Mouse (Mus musculus): ENCODE measurements around the gene Casr. TPM values are rescaled to one million over a fixed set of nuclear protein-coding genes. Genes with fewer than 3 reads are reported as not detected.

Gene Casr
- 0.13 and 0.31 TPM in 2 replicates for polyA plus RNA-seq (2016; fragmentation: Nextera tagmentation; extraction: Ambion mirVana)

GRCm38 (mm10) chr16:36561386-36562338 is at the start of gene Casr:
Gene Casr, minus strand, starts transcription at chr16:36562141.
- Histone ChIP-seq H3K36me3 (no peaks in the 10 kb centered on the region), H3K4me1 (replicated peaks) (peaks cover 11% of the 10 kb centered on the region), H3K4me2 (peak within 1 kb of the TSS; percentile 72), H3K27ac (no peak within 1 kb of the TSS), H3K27me3 (peaks cover 46% of the 10 kb centered on the region), H3K4me3 (replicated peaks) (peak within 1 kb of the TSS; percentile 40), H3K9ac (replicated peaks) (peak within 1 kb of the TSS; percentile 23; the same call in 1 of the 2 replicates), H3K9me3 (no peaks in the 10 kb centered on the region)
- 0 out of 2 replicates have a peak, but pooled peaks have one; percentile 37 for ATAC-seq (ENCODE audit: insufficient number of reproducible peaks, insufficient read depth, low FRiP score, low TSS enrichment, low read depth)
- 3% methylated on average over 36 of the region's 36 CpGs for WGBS

- no peak overlapping the region for H3K4me3 ChIP-seq (replicated peaks)
- H3K27me3 ChIP-seq: no peaks in the 10 kb centered on the region
- no peak for ATAC-seq (ENCODE audit: insufficient number of reproducible peaks, insufficient read depth, low FRiP score, low TSS enrichment, low read depth)
- no peaks in the 10 kb centered on the region for H3K36me3 ChIP-seq
- no peak overlapping the region for H3K9ac ChIP-seq (replicated peaks)
- H3K4me2 ChIP-seq: no peak overlapping the region
- no peaks in the 10 kb centered on the region for H3K4me1 ChIP-seq (replicated peaks)
- 68% methylated on average over 3 of the region's 3 CpGs for WGBS
- H3K9me3 ChIP-seq: no peaks in the 10 kb centered on the region
- H3K27ac ChIP-seq: no peak overlapping the region
These were observed 40.7 kb upstream of the Casr start for GRCm38 (mm10) chr16:36602632-36603031.

DNA sequence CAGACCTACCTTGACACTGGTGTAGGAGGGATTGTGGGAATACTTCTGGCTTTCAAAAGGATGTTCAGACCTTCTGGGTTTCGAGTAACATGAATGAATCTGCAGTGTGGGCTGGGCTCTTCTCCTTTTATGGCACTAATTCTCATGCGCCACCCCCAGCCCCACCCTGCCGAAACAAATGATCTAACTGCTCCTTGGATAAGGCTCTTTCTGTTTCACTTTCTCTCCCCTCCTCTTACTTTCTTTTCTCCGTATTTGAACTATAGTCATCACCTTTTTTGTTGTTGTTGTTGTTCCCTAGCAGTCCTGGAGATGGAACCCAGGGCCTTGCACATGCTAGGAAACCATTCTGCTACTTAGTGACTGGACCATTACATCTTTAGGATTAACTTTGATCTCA is 36.3 kb upstream of the Casr start:
- H3K27me3 ChIP-seq: no peaks in the 10 kb centered on the region
- H3K4me2 ChIP-seq: no peak overlapping the region
- H3K27ac ChIP-seq: no peak overlapping the region
- H3K4me3 ChIP-seq (replicated peaks): no peak overlapping the region
- 80% methylated on average over 4 of the region's 4 CpGs for WGBS
- H3K9ac ChIP-seq (replicated peaks): no peak overlapping the region
- ATAC-seq (ENCODE audit: insufficient number of reproducible peaks, insufficient read depth, low FRiP score, low TSS enrichment, low read depth): no peak
- no peaks in the 10 kb centered on the region for H3K4me1 ChIP-seq (replicated peaks)
- no peaks in the 10 kb centered on the region for H3K36me3 ChIP-seq
- no peaks in the 10 kb centered on the region for H3K9me3 ChIP-seq

GRCm38 (mm10) chr16:36596671-36597410 is 34.9 kb upstream of the Casr start:
- Histone ChIP-seq H3K4me2 (no peak overlapping the region), H3K9me3 (no peaks in the 10 kb centered on the region), H3K4me3 (replicated peaks) (no peak overlapping the region), H3K36me3 (no peaks in the 10 kb centered on the region), H3K4me1 (replicated peaks) (no peaks in the 10 kb centered on the region), H3K27ac (no peak overlapping the region), H3K9ac (replicated peaks) (no peak overlapping the region), H3K27me3 (no peaks in the 10 kb centered on the region)
- 84% methylated on average over 10 of the region's 10 CpGs for WGBS
- no peak for ATAC-seq (ENCODE audit: insufficient number of reproducible peaks, insufficient read depth, low FRiP score, low TSS enrichment, low read depth)

- Histone ChIP-seq H3K36me3 (no peaks in the 10 kb centered on the region), H3K4me2 (no peak overlapping the region), H3K4me1 (replicated peaks) (no peaks in the 10 kb centered on the region), H3K9ac (replicated peaks) (no peak overlapping the region), H3K4me3 (replicated peaks) (no peak overlapping the region), H3K27ac (no peak overlapping the region), H3K9me3 (no peaks in the 10 kb centered on the region), H3K27me3 (no peaks in the 10 kb centered on the region)
- no peak for ATAC-seq (ENCODE audit: insufficient number of reproducible peaks, insufficient read depth, low FRiP score, low TSS enrichment, low read depth)
- WGBS: 91% methylated on average over 1 of the region's 1 CpGs
These were observed 28.0 kb upstream of the Casr start for GRCm38 (mm10) chr16:36589898-36590297.

- no peak overlapping the region for H3K4me2 ChIP-seq
- H3K4me1 ChIP-seq (replicated peaks): no peaks in the 10 kb centered on the region
- H3K9ac ChIP-seq (replicated peaks): no peak overlapping the region
- no peaks in the 10 kb centered on the region for H3K9me3 ChIP-seq
- 71% methylated on average over 4 of the region's 4 CpGs for WGBS
- no peaks in the 10 kb centered on the region for H3K36me3 ChIP-seq
- H3K4me3 ChIP-seq (replicated peaks): no peak overlapping the region
- no peaks in the 10 kb centered on the region for H3K27me3 ChIP-seq
- H3K27ac ChIP-seq: no peak overlapping the region
- no peak for ATAC-seq (ENCODE audit: insufficient number of reproducible peaks, insufficient read depth, low FRiP score, low TSS enrichment, low read depth)
These were observed 26.0 kb upstream of the Casr start for GRCm38 (mm10) chr16:36587971-36588370.

DNA sequence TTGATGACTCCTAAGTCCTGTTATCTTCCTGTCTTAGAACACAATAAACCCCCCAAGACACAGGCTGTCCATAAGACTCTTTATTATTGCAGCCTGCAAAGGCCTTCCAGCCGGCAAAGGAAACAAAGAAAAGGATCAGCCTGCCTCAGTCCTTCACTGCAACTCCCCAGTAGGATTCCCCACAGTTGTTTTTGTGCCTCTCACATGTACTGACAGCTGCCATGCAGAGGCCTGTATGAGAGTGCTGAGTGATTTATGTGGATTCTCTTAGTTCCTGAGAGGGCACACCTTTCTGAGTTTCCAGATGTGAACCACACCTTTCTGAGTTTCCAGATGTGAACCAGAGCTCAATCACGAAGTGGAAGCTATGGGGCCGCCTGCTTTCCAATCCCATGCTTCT is 20.1 kb upstream of the Casr start:
- Histone ChIP-seq H3K36me3 (no peaks in the 10 kb centered on the region), H3K27ac (no peak overlapping the region), H3K9me3 (no peaks in the 10 kb centered on the region), H3K27me3 (no peaks in the 10 kb centered on the region), H3K4me1 (replicated peaks) (peaks cover 10% of the 10 kb centered on the region), H3K4me3 (replicated peaks) (no peak overlapping the region), H3K9ac (replicated peaks) (no peak overlapping the region), H3K4me2 (no peak overlapping the region)
- no peak for ATAC-seq (ENCODE audit: insufficient number of reproducible peaks, insufficient read depth, low FRiP score, low TSS enrichment, low read depth)
- 34% methylated on average over 3 of the region's 3 CpGs for WGBS

DNA sequence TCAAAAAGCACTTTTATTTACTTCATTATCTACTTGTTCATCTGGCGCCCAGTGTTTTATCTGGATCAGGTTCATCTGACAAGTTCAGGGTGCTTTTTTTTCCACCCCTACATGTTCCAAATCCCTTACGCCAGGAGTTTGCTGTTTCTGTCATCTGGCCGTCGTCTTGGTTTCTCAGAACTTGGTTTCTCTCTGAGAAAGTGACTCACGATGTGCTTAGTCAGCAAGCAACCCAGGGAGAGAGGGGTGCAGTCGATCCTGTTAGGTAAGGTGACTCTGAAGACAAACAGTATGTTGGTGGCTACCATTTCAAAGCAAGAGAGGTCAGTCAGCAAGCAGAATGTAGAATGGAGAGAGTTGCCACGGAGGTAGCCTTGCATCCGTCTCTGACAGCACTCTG is 10.0 kb upstream of the Casr start:
- no peaks in the 10 kb centered on the region for H3K36me3 ChIP-seq
- H3K4me3 ChIP-seq (replicated peaks): no peak overlapping the region
- 77% methylated on average over 8 of the region's 8 CpGs for WGBS
- ATAC-seq (ENCODE audit: insufficient number of reproducible peaks, insufficient read depth, low FRiP score, low TSS enrichment, low read depth): no peak
- no peaks in the 10 kb centered on the region for H3K27me3 ChIP-seq
- no peak overlapping the region for H3K27ac ChIP-seq
- no peaks in the 10 kb centered on the region for H3K4me1 ChIP-seq (replicated peaks)
- no peaks in the 10 kb centered on the region for H3K9me3 ChIP-seq
- no peak overlapping the region for H3K4me2 ChIP-seq
- no peak overlapping the region for H3K9ac ChIP-seq (replicated peaks)

GRCm38 (mm10) chr16:36559573-36559972 is 2.4 kb downstream of the Casr start:
- H3K27me3 ChIP-seq: peaks cover 46% of the 10 kb centered on the region
- no peak overlapping the region for H3K9ac ChIP-seq (replicated peaks)
- no peak overlapping the region for H3K4me3 ChIP-seq (replicated peaks)
- peaks cover 11% of the 10 kb centered on the region for H3K4me1 ChIP-seq (replicated peaks)
- H3K9me3 ChIP-seq: no peaks in the 10 kb centered on the region
- H3K4me2 ChIP-seq: no peak overlapping the region
- no peak overlapping the region for H3K27ac ChIP-seq
- ATAC-seq (ENCODE audit: insufficient number of reproducible peaks, insufficient read depth, low FRiP score, low TSS enrichment, low read depth): no peak
- H3K36me3 ChIP-seq: no peaks in the 10 kb centered on the region
- 88% methylated on average over 6 of the region's 6 CpGs for WGBS

- ATAC-seq (ENCODE audit: insufficient number of reproducible peaks, insufficient read depth, low FRiP score, low TSS enrichment, low read depth): no peak
- H3K36me3 ChIP-seq: no peaks in the 10 kb centered on the region
- 69% methylated on average over 10 of the region's 10 CpGs for WGBS
- H3K9me3 ChIP-seq: peaks cover 8% of the 10 kb centered on the region
- peaks cover 20% of the 10 kb centered on the region for H3K27me3 ChIP-seq
- H3K4me3 ChIP-seq (replicated peaks): no peak overlapping the region
- H3K27ac ChIP-seq: no peak overlapping the region
- H3K4me1 ChIP-seq (replicated peaks): 0 out of 2 replicates have a peak, but pooled peaks cover 4% of the 10 kb centered on the region
- H3K4me2 ChIP-seq: no peak overlapping the region
- H3K9ac ChIP-seq (replicated peaks): no peak overlapping the region
These were observed 6.2 kb downstream of the Casr start for GRCm38 (mm10) chr16:36555672-36556165.

GRCm38 (mm10) chr16:36553624-36554023 is 8.3 kb downstream of the Casr start:
- 89% methylated on average over 3 of the region's 3 CpGs for WGBS
- no peaks in the 10 kb centered on the region for H3K36me3 ChIP-seq
- no peaks in the 10 kb centered on the region for H3K4me1 ChIP-seq (replicated peaks)
- H3K27ac ChIP-seq: no peak overlapping the region
- no peak overlapping the region for H3K4me2 ChIP-seq
- H3K4me3 ChIP-seq (replicated peaks): no peak overlapping the region
- no peak overlapping the region for H3K9ac ChIP-seq (replicated peaks)
- H3K9me3 ChIP-seq: peaks cover 8% of the 10 kb centered on the region
- ATAC-seq (ENCODE audit: insufficient number of reproducible peaks, insufficient read depth, low FRiP score, low TSS enrichment, low read depth): no peak
- peaks cover 5% of the 10 kb centered on the region; the same call in 1 of the 2 replicates for H3K27me3 ChIP-seq

Measured in limb, embryonic 12.5 days (tissue).